Mouse (Mus musculus): ENCODE measurements around the gene Hmcn1. TPM values are rescaled to one million over a fixed set of nuclear protein-coding genes. Genes with fewer than 3 reads are reported as not detected.
A peak's percentile ranks its signal among the peaks of the same experiment; 100 is the strongest.

The Hmcn1 gene
- polyA plus RNA-seq, 1 experiment = 5.3 TPM

DNA sequence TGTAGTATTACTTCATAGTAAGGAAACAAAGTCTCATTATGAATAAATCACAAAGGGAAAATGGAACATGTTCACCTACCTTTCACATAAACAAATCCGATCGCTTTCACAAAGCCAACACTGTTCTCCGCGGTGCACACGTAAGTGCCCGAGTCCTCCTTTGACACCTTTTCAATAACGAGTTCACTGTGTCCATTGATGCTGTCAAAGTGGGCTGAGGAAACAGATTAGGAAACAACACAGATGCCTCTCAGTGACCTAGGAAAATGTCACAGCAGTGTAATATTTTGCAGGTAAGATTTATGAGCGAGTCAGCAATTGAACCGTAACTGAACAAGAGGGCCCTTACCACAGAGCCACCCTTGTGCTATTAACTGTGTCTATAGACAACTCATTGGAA, 382.7 kb downstream of the Hmcn1 start:
- WGBS = 91% methylated on average over 9 of the region's 9 CpGs
- no peak for DNase-seq
- no peak for TF ChIP-seq POLR2A (IDR thresholded peaks at IDR 0.05; ENCODE audit: borderline replicate concordance, insufficient read depth, low read length)
- TF ChIP-seq CTCF (IDR thresholded peaks at IDR 0.05; ENCODE audit: borderline replicate concordance, insufficient read depth, low read depth, low read length) = no peak

DNA sequence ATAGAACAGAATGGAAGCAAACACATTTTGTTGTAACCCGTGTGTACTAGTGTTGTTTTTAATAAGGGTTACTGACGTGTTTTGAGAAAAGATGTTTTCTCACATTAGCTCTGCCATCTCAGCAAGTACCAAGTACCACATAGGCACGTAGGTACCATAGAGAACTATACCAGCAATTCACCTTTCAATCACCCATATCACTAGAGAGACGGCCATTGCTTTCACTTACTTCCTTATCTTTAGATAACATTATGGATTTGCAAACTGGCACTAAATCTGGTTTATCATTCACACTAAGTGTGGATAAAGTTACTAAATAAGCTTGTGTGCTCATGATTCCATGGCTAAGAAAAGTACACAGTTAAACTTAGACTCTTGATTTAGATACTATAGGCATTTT, 387.1 kb downstream of the Hmcn1 start:
- TF ChIP-seq CTCF (IDR thresholded peaks at IDR 0.05; ENCODE audit: borderline replicate concordance, insufficient read depth, low read depth, low read length) (no peak), POLR2A (IDR thresholded peaks at IDR 0.05; ENCODE audit: borderline replicate concordance, insufficient read depth, low read length) (no peak)
- no peaks in the 10 kb centered on the region for H3K4me1 ChIP-seq (ENCODE audit: control insufficient read depth, insufficient read depth, low read length)
- H3K4me3 ChIP-seq (replicated peaks; ENCODE audit: insufficient read depth, low read depth, low read length) = no peak overlapping the region
- H3K27me3 ChIP-seq (ENCODE audit: control insufficient read depth, insufficient read depth, low read length) = no peaks in the 10 kb centered on the region
- no peak for DNase-seq
- H3K27ac ChIP-seq (ENCODE audit: insufficient read depth, low read length) = no peak overlapping the region
- 94% methylated on average over 4 of the region's 4 CpGs for WGBS

More for the DNA sequence above, 382.7 kb downstream of the Hmcn1 start:
- Histone ChIP-seq H3K27me3 (ENCODE audit: control insufficient read depth, insufficient read depth, low read length) (no peaks in the 10 kb centered on the region), H3K27ac (ENCODE audit: insufficient read depth, low read length) (no peak overlapping the region), H3K4me1 (ENCODE audit: control insufficient read depth, insufficient read depth, low read length) (no peaks in the 10 kb centered on the region), H3K4me3 (replicated peaks; ENCODE audit: insufficient read depth, low read depth, low read length) (no peak overlapping the region)

DNA sequence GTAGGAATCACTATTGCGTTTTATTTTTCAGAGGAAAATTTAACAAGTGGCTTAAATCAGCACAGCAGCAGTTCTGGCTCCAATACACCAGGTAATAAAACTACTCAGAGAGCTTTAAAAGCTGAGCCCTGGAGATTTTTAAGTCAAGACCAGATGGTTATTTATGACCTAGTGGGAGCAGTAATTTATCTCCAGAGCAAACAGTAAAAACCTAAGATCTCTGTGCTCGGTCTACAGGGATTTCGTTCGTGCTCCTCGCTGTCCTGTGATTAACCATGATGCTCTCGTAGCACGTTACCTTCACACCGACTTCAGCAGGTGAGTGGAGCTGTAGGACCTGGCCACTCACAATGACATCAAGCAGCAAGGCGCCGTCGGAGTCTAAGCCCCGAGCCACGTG, 399.6 kb downstream of the Hmcn1 start:
- H3K4me1 ChIP-seq (ENCODE audit: control insufficient read depth, insufficient read depth, low read length) = no peaks in the 10 kb centered on the region
- TF ChIP-seq CTCF (IDR thresholded peaks at IDR 0.05; ENCODE audit: borderline replicate concordance, insufficient read depth, low read depth, low read length) = no peak
- TF ChIP-seq POLR2A (IDR thresholded peaks at IDR 0.05; ENCODE audit: borderline replicate concordance, insufficient read depth, low read length) = no peak
- 93% methylated on average over 13 of the region's 13 CpGs for WGBS

DNA sequence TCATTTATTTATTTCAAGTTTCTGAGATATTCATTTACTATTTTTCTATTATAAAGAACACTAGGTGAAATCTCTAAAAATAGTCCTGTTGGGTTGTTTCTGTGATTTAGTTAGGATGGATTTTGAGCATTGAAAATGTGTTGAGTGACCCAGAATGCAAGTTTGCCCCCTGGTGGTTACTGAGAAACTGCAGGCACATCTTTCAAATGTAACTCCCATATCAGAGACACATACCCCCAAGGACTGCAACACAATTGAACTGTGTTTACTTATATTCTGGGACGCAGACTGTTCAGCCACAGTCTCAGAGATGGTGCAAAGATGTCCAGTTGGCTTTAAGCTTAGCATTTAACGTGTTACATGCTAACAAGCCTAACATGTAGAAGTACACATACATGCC, 402.0 kb downstream of the Hmcn1 start:
- peak; percentile 19 to 38 for DNase-seq
- WGBS = 32% methylated on average over 2 of the region's 2 CpGs
- no peak overlapping the region for H3K4me3 ChIP-seq (replicated peaks; ENCODE audit: insufficient read depth, low read depth, low read length)
- no peaks in the 10 kb centered on the region for H3K27me3 ChIP-seq (ENCODE audit: control insufficient read depth, insufficient read depth, low read length)
- no peak overlapping the region for H3K27ac ChIP-seq (ENCODE audit: insufficient read depth, low read length)
- TF ChIP-seq CTCF (IDR thresholded peaks at IDR 0.05; ENCODE audit: borderline replicate concordance, insufficient read depth, low read depth, low read length) (peak; percentile 42; the same call in 1 of the 2 replicates), POLR2A (IDR thresholded peaks at IDR 0.05; ENCODE audit: borderline replicate concordance, insufficient read depth, low read length) (no peak)
- H3K4me1 ChIP-seq (ENCODE audit: control insufficient read depth, insufficient read depth, low read length) = no peaks in the 10 kb centered on the region

More for the DNA sequence above, 399.6 kb downstream of the Hmcn1 start:
- no peak for DNase-seq
- H3K27me3 ChIP-seq (ENCODE audit: control insufficient read depth, insufficient read depth, low read length) = no peaks in the 10 kb centered on the region
- no peak overlapping the region for H3K27ac ChIP-seq (ENCODE audit: insufficient read depth, low read length)
- H3K4me3 ChIP-seq (replicated peaks; ENCODE audit: insufficient read depth, low read depth, low read length) = no peak overlapping the region

DNA sequence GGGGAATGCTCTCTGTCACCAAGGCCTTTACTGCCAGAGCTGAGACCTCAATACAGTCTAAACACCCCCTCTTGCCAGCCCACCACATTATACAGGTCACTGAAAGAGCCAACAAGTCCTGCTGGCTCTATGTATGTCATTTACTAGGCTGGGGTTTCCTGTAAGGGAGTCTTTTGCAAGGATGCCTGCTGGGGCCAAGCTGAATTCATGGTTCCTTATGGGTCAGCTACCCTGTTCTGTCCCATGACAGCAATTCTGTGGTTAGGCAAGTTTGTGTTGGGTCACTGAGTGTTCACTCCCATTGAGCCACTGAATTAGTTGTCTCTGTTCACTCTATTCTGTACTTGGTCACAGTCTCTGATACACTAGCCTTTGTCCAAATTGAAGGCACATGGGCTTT, 405.8 kb downstream of the Hmcn1 start:
- Histone ChIP-seq H3K4me3 (replicated peaks; ENCODE audit: insufficient read depth, low read depth, low read length) (no peak overlapping the region), H3K27me3 (ENCODE audit: control insufficient read depth, insufficient read depth, low read length) (no peaks in the 10 kb centered on the region), H3K4me1 (ENCODE audit: control insufficient read depth, insufficient read depth, low read length) (no peaks in the 10 kb centered on the region), H3K27ac (ENCODE audit: insufficient read depth, low read length) (no peak overlapping the region)
- TF ChIP-seq POLR2A (IDR thresholded peaks at IDR 0.05; ENCODE audit: borderline replicate concordance, insufficient read depth, low read length) (no peak), CTCF (IDR thresholded peaks at IDR 0.05; ENCODE audit: borderline replicate concordance, insufficient read depth, low read depth, low read length) (no peak)
- no peak for DNase-seq

DNA sequence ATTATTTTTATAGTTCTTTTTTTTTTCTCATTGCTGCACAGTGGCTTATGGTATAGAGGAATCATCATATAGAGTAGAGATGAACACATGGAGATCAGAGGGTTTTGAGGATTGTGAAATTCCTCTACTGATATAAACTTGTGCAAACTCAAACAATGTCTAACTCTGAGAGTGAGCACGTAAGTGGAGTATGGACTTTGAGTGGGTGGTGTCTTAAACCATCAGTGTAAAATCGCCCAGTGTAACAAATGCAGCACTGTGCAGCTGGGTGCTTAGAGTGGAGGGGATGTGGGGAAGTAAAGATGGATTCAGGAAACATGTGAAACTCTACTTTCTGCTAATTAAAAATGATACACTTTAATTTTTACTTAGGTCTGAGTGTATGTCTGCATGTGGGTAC, 408.8 kb downstream of the Hmcn1 start:
- Histone ChIP-seq H3K4me3 (replicated peaks; ENCODE audit: insufficient read depth, low read depth, low read length) (no peak overlapping the region), H3K27ac (ENCODE audit: insufficient read depth, low read length) (no peak overlapping the region), H3K27me3 (ENCODE audit: control insufficient read depth, insufficient read depth, low read length) (no peaks in the 10 kb centered on the region), H3K4me1 (ENCODE audit: control insufficient read depth, insufficient read depth, low read length) (no peaks in the 10 kb centered on the region)
- WGBS = 88% methylated on average over 2 of the region's 2 CpGs
- TF ChIP-seq POLR2A (IDR thresholded peaks at IDR 0.05; ENCODE audit: borderline replicate concordance, insufficient read depth, low read length) (no peak), CTCF (IDR thresholded peaks at IDR 0.05; ENCODE audit: borderline replicate concordance, insufficient read depth, low read depth, low read length) (no peak)
- no peak for DNase-seq

DNA sequence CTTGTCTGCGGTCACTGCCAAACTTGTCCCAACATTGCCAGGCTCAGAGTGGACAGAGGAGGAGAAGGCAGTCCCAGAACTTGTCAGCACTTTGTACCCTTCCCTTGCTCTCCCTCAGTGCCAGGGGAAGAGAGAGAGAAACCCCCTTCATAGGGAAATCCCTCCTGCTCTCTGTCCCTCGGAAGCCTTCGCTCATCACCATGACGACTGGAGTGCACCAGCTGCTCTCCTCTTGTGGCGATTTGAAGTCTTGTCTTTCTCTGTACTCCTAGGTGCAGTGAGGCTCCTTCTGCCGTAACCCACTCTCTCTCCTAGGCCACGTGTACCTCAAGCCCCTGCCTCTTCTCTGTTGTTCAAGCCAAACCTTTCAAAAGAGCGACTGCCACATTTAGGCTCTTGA, 409.5 kb downstream of the Hmcn1 start:
- no peak for DNase-seq
- WGBS = 9% methylated on average over 8 of the region's 8 CpGs
- Histone ChIP-seq H3K4me3 (replicated peaks; ENCODE audit: insufficient read depth, low read depth, low read length) (no peak overlapping the region), H3K27ac (ENCODE audit: insufficient read depth, low read length) (no peak overlapping the region), H3K4me1 (ENCODE audit: control insufficient read depth, insufficient read depth, low read length) (no peaks in the 10 kb centered on the region), H3K27me3 (ENCODE audit: control insufficient read depth, insufficient read depth, low read length) (no peaks in the 10 kb centered on the region)
- no peak for TF ChIP-seq CTCF (IDR thresholded peaks at IDR 0.05; ENCODE audit: borderline replicate concordance, insufficient read depth, low read depth, low read length)
- TF ChIP-seq POLR2A (IDR thresholded peaks at IDR 0.05; ENCODE audit: borderline replicate concordance, insufficient read depth, low read length) = no peak

DNA sequence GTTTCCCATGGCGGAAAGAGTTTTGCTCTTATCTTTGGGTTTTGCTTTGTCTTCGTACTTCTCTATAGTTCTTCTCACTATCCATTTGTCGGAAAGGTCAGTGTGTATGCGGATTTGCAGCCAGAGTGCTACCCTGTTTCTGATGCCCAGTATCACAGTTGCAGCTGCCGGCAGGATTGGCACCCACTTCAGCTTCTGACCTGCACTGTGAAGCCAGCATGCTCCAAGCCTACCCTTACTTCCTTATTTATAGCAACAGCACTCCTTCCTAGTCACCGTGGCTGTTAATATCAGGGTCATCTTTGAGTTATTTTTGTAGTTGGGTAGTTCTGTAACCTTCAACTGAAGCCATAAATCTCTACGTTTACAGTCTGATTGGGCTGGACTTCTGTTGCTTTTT, 412.7 kb downstream of the Hmcn1 start:
- no peaks in the 10 kb centered on the region for H3K27me3 ChIP-seq (ENCODE audit: control insufficient read depth, insufficient read depth, low read length)
- no peak overlapping the region for H3K27ac ChIP-seq (ENCODE audit: insufficient read depth, low read length)
- H3K4me1 ChIP-seq (ENCODE audit: control insufficient read depth, insufficient read depth, low read length) = no peaks in the 10 kb centered on the region
- 80% methylated on average over 7 of the region's 7 CpGs for WGBS
- no peak overlapping the region for H3K4me3 ChIP-seq (replicated peaks; ENCODE audit: insufficient read depth, low read depth, low read length)
- TF ChIP-seq CTCF (IDR thresholded peaks at IDR 0.05; ENCODE audit: borderline replicate concordance, insufficient read depth, low read depth, low read length) (no peak), POLR2A (IDR thresholded peaks at IDR 0.05; ENCODE audit: borderline replicate concordance, insufficient read depth, low read length) (no peak)
- no peak for DNase-seq
